Mouse (Mus musculus) C2C12 (cell line): ENCODE measurements around the gene Olfr975. TPM values are rescaled to one million over a fixed set of nuclear protein-coding genes. Genes with fewer than 3 reads are reported as not detected.
"Not testable (repeated sequence)": the region's sequence is repeated elsewhere in the genome, so short reads cannot be mapped to it uniquely, and the experiment has no call there.

Experiments
- H3K27me3 ChIP-seq: one replicate; pipeline ENCODE4 v1.6.1; 2011; ENCODE audit not compliant: control insufficient read depth, insufficient read depth, insufficient read length
- H3K36me3 ChIP-seq: one replicate; pipeline ENCODE4 v1.6.1; 2011; ENCODE audit not compliant: control insufficient read depth, insufficient read depth
- H3K4me3 ChIP-seq: one replicate; pipeline ENCODE4 v1.5.1; 2011; ENCODE audit warnings: mild to moderate bottlenecking, control low read depth; ENCODE audit not compliant: poor library complexity, insufficient read depth, severe bottlenecking
- H3K79me2 ChIP-seq: one replicate; pipeline ENCODE4 v1.6.1; 2011; ENCODE audit not compliant: control insufficient read depth, insufficient read depth
- H3K79me3 ChIP-seq: one replicate; pipeline ENCODE4 v1.6.1; 2011; ENCODE audit warnings: low read depth, control low read depth
- H3ac ChIP-seq: one replicate; pipeline ENCODE3; 2011; ENCODE audit warnings: low read depth; ENCODE audit not compliant: control insufficient read depth, insufficient read length
- CEBPB ChIP-seq: IDR thresholded peaks from one replicate; pipeline ENCODE4 v1.6.1; 2011; ENCODE audit warnings: low read depth, mild to moderate bottlenecking, control low read depth, moderate library complexity
- CTCF ChIP-seq: IDR thresholded peaks from one replicate; pipeline ENCODE4 v1.5.1; 2011; ENCODE audit not compliant: control insufficient read depth, insufficient read depth, insufficient read length
- FOSL1 ChIP-seq: IDR thresholded peaks from one replicate; pipeline ENCODE4 v1.8.0; 2011; ENCODE audit warnings: mild to moderate bottlenecking, low read length; ENCODE audit not compliant: poor library complexity, insufficient read depth, severe bottlenecking
- MAX ChIP-seq: IDR thresholded peaks from one replicate; pipeline ENCODE4 v1.6.1; 2011; ENCODE audit warnings: mild to moderate bottlenecking, control low read depth
- MYOD1 ChIP-seq: IDR thresholded peaks from one replicate; pipeline ENCODE4 v1.6.1; 2011; ENCODE audit warnings: low read depth; ENCODE audit not compliant: control insufficient read depth, insufficient read length
- MYOG ChIP-seq: IDR thresholded peaks from one replicate; pipeline ENCODE4 v1.6.1; 2011; ENCODE audit not compliant: control insufficient read depth, insufficient read length; ENCODE audit errors: extremely low read depth
- USF1 ChIP-seq: IDR thresholded peaks from one replicate; pipeline ENCODE4 v1.6.1; 2011; ENCODE audit warnings: low read depth, mild to moderate bottlenecking, control low read depth, moderate library complexity
- long read RNA-seq, 2 experiments: library from polyadenylated mRNA; unstranded; transcript quantifications; one replicate each; pipeline ENCODE4 v2.0.0; 2019 to 2020
- polyA plus RNA-seq: library from polyadenylated mRNA; unstranded; fragments of >200 nt; fragmentation: generic; extraction: Trizol; gene quantifications from one replicate; pipeline ENCODE4 v1.2.1, GENCODE M21; 2012; ENCODE audit warnings: missing spikeins

Olfr975 gene
- not detected for polyA plus RNA-seq
- long read RNA-seq, experiment 1: 0 reads
- long read RNA-seq, experiment 2: 0 reads

DNA sequence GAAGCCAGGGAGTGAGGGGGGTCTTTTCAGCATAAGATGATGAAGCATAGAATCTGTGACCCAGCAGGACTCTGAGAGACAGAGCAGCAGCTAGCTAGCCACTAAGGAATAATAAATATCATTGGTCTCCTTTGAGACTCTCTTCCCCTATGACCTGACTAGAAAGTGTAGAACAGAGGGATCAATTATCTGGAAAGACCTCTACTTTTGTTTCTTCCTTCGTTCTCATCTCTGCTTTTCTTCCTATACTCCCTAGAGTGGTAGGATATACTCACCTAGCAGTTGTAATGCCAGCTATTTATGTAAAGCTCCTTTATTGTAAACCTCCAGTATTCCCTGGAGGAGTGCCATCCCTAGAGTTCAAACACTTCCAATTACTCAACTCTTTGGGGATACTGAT, at the start of gene Olfr975:
Gene Olfr975 (minus strand): TSS at position 101 of the 400 bp plus-strand sequence.
- H3K79me2 ChIP-seq: no peaks in the 10 kb centered on the region
- H3K79me3 ChIP-seq: no peaks in the 10 kb centered on the region
- no peaks in the 10 kb centered on the region for H3K27me3 ChIP-seq
- H3ac ChIP-seq: no peak within 1 kb of the TSS
- TF ChIP-seq CEBPB (no peak), CTCF (no peak), USF1 (no peak), MYOD1 (no peak), FOSL1 (no peak), MAX (no peak), MYOG (no peak)
- H3K36me3 ChIP-seq: no peaks in the 10 kb centered on the region
- H3K4me3 ChIP-seq: no peak within 1 kb of the TSS

DNA sequence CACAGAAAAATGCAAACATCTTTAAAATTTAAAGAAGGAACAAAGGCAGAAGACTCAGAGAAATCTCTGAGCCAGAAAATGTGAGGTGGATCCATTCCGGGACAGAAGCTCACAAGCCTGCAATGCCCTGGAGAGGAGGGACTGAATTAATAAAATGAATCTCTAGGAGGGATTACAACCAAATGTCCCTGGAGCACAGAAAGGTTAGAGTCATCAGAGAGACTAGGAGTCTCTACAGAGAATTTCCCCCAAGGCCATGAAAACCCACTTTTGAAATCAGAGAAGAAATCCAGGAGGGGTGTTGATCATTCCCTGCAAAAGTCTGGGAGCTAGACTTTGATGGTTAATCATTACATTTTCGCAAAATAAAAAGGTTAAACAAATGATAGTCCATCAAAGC, 40.0 kb upstream of the Olfr975 start, which contains the start of gene Olfr978:
Gene Olfr978 (plus strand): TSS at position 301 of the 400 bp plus-strand sequence.
- Histone ChIP-seq H3ac (no peak within 1 kb of the TSS), H3K36me3 (no peaks in the 10 kb centered on the region), H3K27me3 (no peaks in the 10 kb centered on the region), H3K79me2 (no peaks in the 10 kb centered on the region), H3K4me3 (no peak within 1 kb of the TSS), H3K79me3 (no peaks in the 10 kb centered on the region)
- TF ChIP-seq USF1 (no peak), CTCF (no peak), MYOD1 (no peak), MYOG (no peak), FOSL1 (no peak), CEBPB (no peak), MAX (no peak)

DNA sequence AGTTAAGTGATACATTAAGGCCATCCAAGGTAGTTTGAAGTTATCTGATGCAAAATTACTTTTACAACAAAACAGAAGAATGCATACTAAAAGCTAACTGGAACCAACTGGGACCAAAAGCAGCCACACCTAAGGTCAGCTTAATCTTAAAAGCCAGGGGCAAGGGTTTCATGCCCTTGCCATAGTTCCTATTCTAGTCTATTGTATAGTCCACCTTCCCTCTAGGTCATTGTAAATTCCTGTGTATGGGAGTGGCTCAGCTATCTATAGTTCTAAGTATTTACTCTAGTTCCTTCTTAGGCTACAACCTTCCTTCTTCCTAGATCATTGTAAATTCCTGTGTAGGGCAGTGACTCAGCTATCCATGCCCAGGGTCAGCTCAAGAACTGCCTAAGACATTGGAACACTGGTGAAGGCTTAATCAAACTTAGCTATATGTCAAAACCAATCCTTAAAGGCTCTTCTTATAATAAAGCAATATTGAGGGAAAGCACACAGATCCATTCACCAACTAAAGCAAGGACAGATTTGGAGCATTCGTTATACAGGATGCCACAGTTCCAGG, 24.8 kb upstream of the Olfr975 start:
- not testable (repeated sequence) for H3K36me3 ChIP-seq, H3K27me3 ChIP-seq, H3ac ChIP-seq, H3K4me3 ChIP-seq, H3K79me2 ChIP-seq, H3K79me3 ChIP-seq

DNA sequence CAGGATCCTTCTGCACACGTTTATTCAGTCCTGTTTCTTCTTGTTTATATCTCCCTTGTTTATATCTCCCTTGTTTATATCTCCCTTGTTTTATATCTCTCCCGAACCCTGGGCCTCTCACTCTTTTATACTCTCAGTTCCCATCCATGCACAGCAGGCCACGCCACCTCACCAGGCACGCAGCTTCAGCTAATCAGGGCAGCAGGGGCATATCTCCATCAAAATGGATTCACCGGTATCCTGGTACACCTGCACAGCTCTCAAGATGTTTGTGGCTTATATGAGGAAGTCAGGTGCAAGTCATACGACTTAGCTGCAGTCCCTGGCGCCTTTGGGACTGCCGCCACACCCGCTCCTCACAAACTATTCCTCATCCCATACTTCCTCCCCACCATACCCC, 9.2 kb upstream of the Olfr975 start, which contains the start of gene Olfr976:
Gene Olfr976 (minus strand): TSS at position 101 of the 400 bp plus-strand sequence.
- H3K27me3 ChIP-seq, H3ac ChIP-seq, H3K79me3 ChIP-seq, H3K79me2 ChIP-seq, H3K4me3 ChIP-seq, H3K36me3 ChIP-seq: not testable (repeated sequence)

DNA sequence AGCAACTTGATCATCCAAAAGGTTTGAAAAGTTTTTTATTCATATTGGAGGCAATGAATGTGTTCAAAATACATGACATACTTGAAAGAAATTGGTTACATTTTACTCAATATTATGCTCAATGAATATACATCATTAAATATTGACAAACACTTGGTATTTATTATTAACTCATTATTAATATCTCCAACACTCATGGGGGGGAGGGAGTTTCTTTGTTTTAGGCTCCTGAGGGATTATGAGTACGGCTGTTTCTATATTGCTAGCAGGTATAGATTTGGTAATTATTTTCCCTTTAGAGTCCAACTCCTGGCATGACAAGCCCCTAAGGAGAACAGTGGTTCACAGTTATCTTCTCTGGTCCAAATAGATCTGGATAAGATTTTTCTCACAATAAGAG, 14.6 kb downstream of the Olfr975 start, which contains the start of gene Olfr974:
Gene Olfr974 (plus strand): TSS at position 301 of the 400 bp plus-strand sequence.
- Histone ChIP-seq H3K79me3 (no peaks in the 10 kb centered on the region), H3K36me3 (no peaks in the 10 kb centered on the region), H3K79me2 (no peaks in the 10 kb centered on the region), H3K27me3 (no peaks in the 10 kb centered on the region), H3ac (no peak within 1 kb of the TSS), H3K4me3 (no peak within 1 kb of the TSS)
- TF ChIP-seq USF1 (no peak), CEBPB (no peak), MYOG (no peak)

DNA sequence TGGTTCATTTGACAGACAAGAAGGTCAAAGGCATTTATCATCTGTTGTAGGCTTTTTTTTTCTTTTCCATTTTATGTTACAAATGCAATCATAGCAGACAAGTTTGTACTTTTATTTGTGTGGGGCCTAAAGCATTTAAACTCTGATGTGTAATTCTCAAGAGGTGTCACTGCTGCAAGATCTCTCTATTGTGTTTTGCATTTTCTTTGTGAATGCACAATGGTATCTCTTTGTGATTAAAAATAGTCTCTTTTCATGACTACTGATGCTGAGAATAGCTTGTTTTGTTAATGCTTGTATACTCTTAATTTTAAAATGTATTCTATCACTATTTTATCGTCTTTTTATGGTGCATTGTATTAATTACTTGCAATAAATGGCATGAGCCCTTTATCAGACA, 23.0 kb downstream of the Olfr975 start:
- not testable (repeated sequence) for H3K27me3 ChIP-seq, H3K79me3 ChIP-seq, H3K79me2 ChIP-seq, H3K36me3 ChIP-seq, H3ac ChIP-seq, H3K4me3 ChIP-seq

DNA sequence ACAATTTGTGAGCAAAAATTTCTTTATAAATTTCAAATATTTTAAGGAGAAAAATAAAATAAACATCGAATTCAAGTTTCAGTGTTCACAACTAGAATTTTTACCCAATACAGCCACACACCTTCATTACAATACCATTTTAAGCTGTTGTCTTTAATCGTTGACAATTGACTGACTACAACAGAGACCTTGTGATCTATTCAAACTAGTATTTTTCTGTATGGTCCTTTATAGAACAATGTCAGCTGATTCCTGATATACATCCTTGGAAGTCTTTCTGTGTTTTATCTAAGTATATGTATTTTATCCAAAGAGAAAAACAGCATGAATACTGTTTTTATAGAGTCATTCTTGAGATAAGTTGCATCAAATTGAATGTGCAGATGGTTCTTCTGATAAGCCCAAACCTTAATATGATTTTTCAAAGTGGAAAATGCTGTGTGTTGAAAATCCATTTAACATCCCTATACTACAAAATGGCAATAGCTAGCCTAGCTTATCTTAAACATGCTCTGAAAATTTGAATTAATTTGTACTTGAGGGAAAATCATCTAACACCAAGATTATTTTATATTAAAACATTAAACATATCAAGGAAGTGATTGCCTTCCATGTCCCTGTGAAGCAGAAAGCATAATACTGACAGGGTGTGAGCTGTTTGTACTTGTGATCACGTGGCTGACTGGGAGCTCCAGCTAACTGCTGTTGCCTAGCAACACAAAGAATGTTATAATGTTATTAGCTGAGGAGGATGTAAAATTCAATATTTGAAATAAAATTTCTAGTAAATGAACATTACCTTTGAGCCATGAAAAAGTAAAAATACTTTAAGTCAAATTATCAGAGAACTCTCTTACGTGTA, 23.6 kb downstream of the Olfr975 start:
- not testable (repeated sequence) for H3K79me3 ChIP-seq, H3K79me2 ChIP-seq, H3K36me3 ChIP-seq, H3K4me3 ChIP-seq, H3K27me3 ChIP-seq, H3ac ChIP-seq
